25 mouse cellular contexts compared by ENCODE assay signal in the genomic region with DNA sequence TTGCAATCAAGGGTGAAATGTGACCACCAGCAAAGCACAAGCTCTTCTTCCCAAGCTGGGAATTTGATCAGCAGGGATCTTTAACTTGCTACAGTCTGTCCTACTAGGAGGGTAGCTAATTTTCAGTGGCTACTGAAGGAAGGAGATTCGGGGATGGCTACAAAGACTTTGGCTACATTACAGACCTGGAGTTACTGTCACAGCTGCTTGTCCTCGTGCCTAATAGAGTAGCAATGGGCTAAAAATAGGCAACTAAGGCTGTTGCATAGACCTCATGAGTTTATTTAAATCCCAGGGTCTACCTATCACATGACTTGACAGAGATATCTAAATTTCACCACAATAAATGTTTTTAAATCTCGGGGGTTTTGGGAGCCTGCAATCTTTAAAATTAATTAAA.
DNase-seq lines count a peak whose midpoint lies in the region; ATAC-seq lines count a peak whose summit lies in the region.
"Had no signal": no experiment of that assay in that cellular context is flagged by ENCODE, and none has a peak within 500 bp of the region (broad histone marks: within the 10 kb centered on the region; RNA-seq: fewer than 3 reads in every experiment).

No protein-coding gene starts in this region.

- H3K4me2 ChIP-seq in heart, embryonic 12.5 days = peak overlapping the region; percentile 38
- H3K4me2 ChIP-seq: embryonic facial prominence, embryonic 15.5 days; hindbrain, embryonic 13.5 days; limb, embryonic 12.5 days; liver, embryonic 11.5 days; midbrain, embryonic 12.5 days had no signal

- intact Hi-C loops in heart, postnatal 10 days (cut with DNase I) = no loop called here

- no peaks in the 10 kb centered on the region for H3K27me3 ChIP-seq in heart, embryonic 12.5 days (replicated peaks)
- H3K27me3 ChIP-seq: embryonic facial prominence, embryonic 15.5 days; hindbrain, embryonic 13.5 days; limb, embryonic 12.5 days; midbrain, embryonic 12.5 days had no signal

- H3K36me3 ChIP-seq in heart, embryonic 12.5 days = no peaks in the 10 kb centered on the region
- H3K36me3 ChIP-seq: embryonic facial prominence, embryonic 15.5 days; hindbrain, embryonic 13.5 days; limb, embryonic 12.5 days; midbrain, embryonic 12.5 days had no signal

- peaks cover 3% of the 10 kb centered on the region for H3K9me3 ChIP-seq in heart, embryonic 12.5 days (replicated peaks)
- H3K9me3 ChIP-seq: embryonic facial prominence, embryonic 15.5 days; hindbrain, embryonic 13.5 days; midbrain, embryonic 12.5 days had no signal

- H3K9ac ChIP-seq in heart, embryonic 12.5 days = no peak overlapping the region
- H3K9ac ChIP-seq: embryonic facial prominence, embryonic 15.5 days; hindbrain, embryonic 13.5 days; limb, embryonic 12.5 days; liver, postnatal 0 days; midbrain, embryonic 12.5 days had no signal

- DNase-seq in heart, adult 18-20 months = peak; percentile 34 to 42
- DNase-seq in heart, postnatal 4 days = no peak
- peak; percentile 29 for DNase-seq in heart, adult 8-10 months (ENCODE audit: low spot score)
- DNase-seq in heart, postnatal 10 days = peak; percentile 50 to 56
- DNase-seq in lung, postnatal 25 days (ENCODE audit: low spot score) = no peak
- no peak for DNase-seq in urinary bladder, postnatal 10 days (ENCODE audit: low spot score)
- DNase-seq: cerebellum, adult 2 months; cerebellum, postnatal 36 days; embryo, embryonic 11 days; kidney, adult 8-10 months; kidney, postnatal 10 days; layer of hippocampus, postnatal 36 days; right cerebral cortex, postnatal 25 days had no signal

- peak overlapping the region; percentile 40 for H3K27ac ChIP-seq in heart, embryonic 12.5 days (ENCODE audit: poor library complexity, severe bottlenecking)
- H3K27ac ChIP-seq: embryonic facial prominence, embryonic 15.5 days; hindbrain, embryonic 13.5 days; limb, embryonic 12.5 days; midbrain, embryonic 12.5 days had no signal

- 32% methylated on average over 3 of the region's 3 CpGs for WGBS in heart, embryonic 12.5 days

- H3K4me3 ChIP-seq in heart, embryonic 12.5 days = no peak overlapping the region
- H3K4me3 ChIP-seq: embryonic facial prominence, embryonic 15.5 days; hindbrain, embryonic 13.5 days; limb, embryonic 12.5 days; midbrain, embryonic 12.5 days had no signal

- peaks cover 10% of the 10 kb centered on the region for H3K4me1 ChIP-seq in heart, embryonic 12.5 days (replicated peaks)
- H3K4me1 ChIP-seq: embryonic facial prominence, embryonic 15.5 days; limb, embryonic 12.5 days; midbrain, embryonic 12.5 days had no signal

- ATAC-seq in heart, embryonic 12.5 days (ENCODE audit: insufficient number of reproducible peaks, low FRiP score) = no peak
- no peak for ATAC-seq in megakaryocyte progenitor cell, adult 5-6 weeks (replicated peaks; ENCODE audit: poor library complexity)
- ATAC-seq: activated CD4-positive, CD25-positive, alpha-beta regulatory T cell, adult 4 months; forebrain, embryonic 14.5 days; inflammation-experienced regulatory T-cells, adult 6 months; lung, postnatal 0 days had no signal

Comparison
In these comparisons a context has a peak if more than half of its experiments do, and no peak if none do; other contexts are left out.
1. DNase-seq: peak in heart, adult 18-20 months (2 of 2), heart, adult 8-10 months (single experiment) and heart, postnatal 10 days (2 of 2); none in heart, postnatal 4 days (single experiment), lung, postnatal 25 days (single experiment) and urinary bladder, postnatal 10 days (single experiment).